Mouse (Mus musculus): ENCODE results near the gene Slc37a3.

- TF ChIP-seq GATA1 (IDR thresholded peaks at IDR 0.05; ENCODE audit: borderline replicate concordance, low read length) (no peak), FLI1 (IDR thresholded peaks at IDR 0.05; ENCODE audit: low read length) (no peak)
Observed at GRCm38 (mm10) chr6:39331998-39332700, 45.3 kb downstream of the Slc37a3 start.
